Mouse (Mus musculus): ENCODE measurements around the gene Farp2. TPM values are rescaled to one million over a fixed set of nuclear protein-coding genes. Genes with fewer than 3 reads are reported as not detected.
"Not testable (repeated sequence)": the region's sequence is repeated elsewhere in the genome, so short reads cannot be mapped to it uniquely, and the experiment has no call there.

The Farp2 gene
- 10.1 TPM for polyA plus RNA-seq (2021)

DNA sequence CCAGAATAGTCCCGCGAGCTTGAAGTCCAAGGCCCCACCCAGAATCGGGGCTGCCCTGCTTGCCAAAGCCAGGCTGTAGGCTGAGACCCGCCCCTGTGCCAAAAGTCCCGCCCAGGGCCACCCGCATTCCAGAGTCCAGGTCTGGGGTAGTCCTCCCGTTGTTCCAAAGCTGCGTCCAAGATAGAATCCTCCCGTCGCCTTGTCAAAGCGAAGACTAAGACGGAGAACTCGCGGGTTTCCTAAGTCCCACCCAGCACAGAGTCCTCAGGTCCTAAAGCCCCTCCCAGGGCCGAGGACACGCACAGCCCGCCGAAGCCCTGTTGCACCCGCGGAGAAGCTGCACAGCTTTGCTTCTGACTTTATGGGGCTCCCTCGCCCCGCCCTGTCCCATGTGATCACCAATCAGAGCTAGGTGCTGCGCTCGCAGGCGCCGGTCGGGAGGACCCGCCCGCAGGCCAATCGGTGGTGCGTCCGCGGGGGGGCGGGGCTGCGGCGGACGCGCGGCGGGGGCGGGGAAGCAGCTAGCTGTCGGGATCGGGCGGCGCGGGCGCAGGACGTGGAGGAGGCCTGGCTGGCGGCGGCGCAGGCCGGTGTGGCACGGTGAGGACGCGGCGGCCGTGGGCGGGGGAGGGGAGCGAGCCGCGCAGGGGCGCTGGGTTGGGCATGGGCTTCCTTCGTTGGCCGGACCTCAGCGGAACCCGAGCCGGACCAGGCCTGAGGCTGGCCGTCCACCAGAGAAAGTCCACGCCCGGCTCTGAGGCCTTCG is at the start of gene Farp2:
Gene Farp2, plus strand, starts transcription at position 495 of the 766 bp plus-strand sequence.
- ChIA-PET CTCF (interaction anchor here (0.7 to 1.9 kb wide), 2 partner anchors 17 to 33 kb away, joined by 3 to 6 read pairs; no protein-coding TSS in a partner anchor), POLR2A (interaction anchor here (0.7 kb wide), 1 partner anchor 67 kb away, joined by 3 read pairs; no protein-coding TSS in a partner anchor)
- H3K27me3 ChIP-seq: no peaks in the 10 kb centered on the region
- DNase-seq (ENCODE audit: low read depth, low spot score) (peak; percentile 80), ATAC-seq (peak; percentile 99)
- no peak for TF ChIP-seq CTCF (IDR thresholded peaks at IDR 0.05)
- in situ Hi-C loops (cut with MboI; ENCODE audit: low pct_unique_long_range_greater_than_20kb): loop anchor here (10.0 to 25.0 kb wide), 2 partner anchors 223 to 576 kb away; no protein-coding TSS in a partner anchor

DNA sequence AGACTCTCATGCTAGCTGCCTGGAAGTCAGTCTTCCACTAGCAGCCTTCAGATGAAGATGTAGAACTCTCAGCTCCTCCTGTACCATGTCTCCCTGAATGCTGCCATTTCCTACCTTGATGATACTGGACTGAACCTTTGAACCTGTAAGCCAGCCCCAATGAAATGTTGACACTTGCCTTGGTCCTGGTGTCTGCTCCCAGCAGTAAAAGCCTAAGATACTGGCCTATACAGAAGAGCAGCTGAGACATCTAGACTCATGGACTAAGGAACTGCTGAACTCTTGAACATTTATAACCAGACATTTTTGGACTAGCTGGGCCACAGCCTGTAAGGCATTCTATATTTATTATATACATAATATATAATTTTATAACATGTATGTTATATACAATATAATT is 46.8 kb upstream of the Farp2 start:
- DNase-seq (ENCODE audit: low read depth, low spot score) (no peak), ATAC-seq (no peak)
- no peak for TF ChIP-seq CTCF (IDR thresholded peaks at IDR 0.05)
- no peaks in the 10 kb centered on the region for H3K27me3 ChIP-seq
- CTCF ChIA-PET: interaction anchor here (1.1 to 2.1 kb wide), 2 partner anchors 15 to 25 kb away, joined by 3 to 7 read pairs; no protein-coding TSS in a partner anchor
- POLR2A ChIA-PET: no interaction called here
- in situ Hi-C loops (cut with MboI; ENCODE audit: low pct_unique_long_range_greater_than_20kb): no loop called here

DNA sequence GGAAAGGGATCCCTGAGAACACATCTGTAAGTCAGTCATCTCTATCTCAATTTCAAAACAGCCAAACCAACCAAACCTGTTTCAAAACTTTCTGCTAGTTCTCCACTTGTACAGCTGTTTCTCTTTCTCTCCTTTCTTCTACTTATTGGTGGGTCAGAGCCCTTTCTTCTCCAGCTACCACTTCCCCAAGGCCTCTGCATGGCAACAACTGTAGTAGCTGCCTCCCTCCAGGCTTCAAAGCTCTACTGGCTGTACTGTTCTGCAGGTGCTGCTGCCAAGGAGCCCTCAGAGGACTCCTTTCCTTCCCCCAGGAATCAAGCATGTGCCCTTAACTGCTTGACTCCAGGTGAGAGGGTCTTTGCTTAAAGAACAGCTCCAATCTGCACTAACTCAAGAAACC is 46.1 kb upstream of the Farp2 start:
- CTCF ChIA-PET: interaction anchor here (1.7 to 2.1 kb wide), 2 partner anchors 10 to 16 kb away, joined by 5 to 7 read pairs; no protein-coding TSS in a partner anchor

DNA sequence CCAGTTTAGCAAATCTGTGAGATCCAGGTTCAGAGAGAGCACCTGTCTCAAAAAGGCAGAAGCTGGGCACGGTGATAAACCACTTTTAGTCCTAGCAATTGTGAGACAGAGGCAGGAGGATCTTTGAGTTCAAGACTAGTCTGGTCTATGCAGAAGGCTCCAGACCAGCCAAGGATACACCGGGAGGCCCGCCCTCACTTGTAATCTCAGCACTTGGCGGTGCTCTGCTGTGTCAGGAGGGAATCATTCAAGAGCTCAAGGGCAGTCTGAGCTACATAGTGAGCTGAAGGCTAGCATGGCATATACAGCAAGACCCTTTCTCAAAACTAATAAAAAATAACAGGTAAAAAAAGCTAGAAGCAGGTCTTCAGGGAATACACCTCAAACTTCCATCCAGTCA is 43.3 kb upstream of the Farp2 start:
- no peak for TF ChIP-seq CTCF (IDR thresholded peaks at IDR 0.05)
- no peak for DNase-seq (ENCODE audit: low read depth, low spot score)
- POLR2A ChIA-PET: no interaction called here
- in situ Hi-C loops (cut with MboI; ENCODE audit: low pct_unique_long_range_greater_than_20kb): no loop called here
- ATAC-seq: no peak
- no peaks in the 10 kb centered on the region for H3K27me3 ChIP-seq
- CTCF ChIA-PET: interaction anchor here (1.2 kb wide), 1 partner anchor 10 kb away, joined by 3 read pairs; the partner anchor contains the start of gene Hdlbp

More for the DNA sequence above, 46.1 kb upstream of the Farp2 start:
- in situ Hi-C loops (cut with MboI; ENCODE audit: low pct_unique_long_range_greater_than_20kb): no loop called here
- H3K27me3 ChIP-seq: no peaks in the 10 kb centered on the region
- DNase-seq (ENCODE audit: low read depth, low spot score) (no peak), ATAC-seq (no peak)
- POLR2A ChIA-PET: no interaction called here
- TF ChIP-seq CTCF (IDR thresholded peaks at IDR 0.05): no peak

DNA sequence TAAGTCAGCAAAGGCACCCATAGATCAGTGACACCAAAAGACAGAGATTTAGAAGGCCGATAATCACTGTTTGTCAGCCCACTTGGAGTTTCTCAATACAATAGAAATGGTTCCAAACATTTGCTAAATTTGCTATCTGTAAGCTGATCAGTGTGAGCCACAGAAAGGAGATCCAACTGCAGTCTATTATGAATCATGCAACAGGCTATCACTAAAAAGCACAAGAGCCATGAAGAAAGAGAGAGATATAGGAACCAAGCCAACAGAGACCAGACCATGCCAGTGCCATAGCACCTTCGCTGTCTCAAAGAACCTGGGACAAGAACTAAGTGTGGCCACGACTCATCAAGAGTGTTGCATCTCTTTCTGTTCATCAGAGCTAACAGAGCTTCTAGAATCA is 36.2 kb upstream of the Farp2 start:
- TF ChIP-seq CTCF (IDR thresholded peaks at IDR 0.05): no peak
- POLR2A ChIA-PET: interaction anchor here (0.6 kb wide), 1 partner anchor 1102 kb away, joined by 3 read pairs; no protein-coding TSS in a partner anchor
- ATAC-seq: no peak
- in situ Hi-C loops (cut with MboI; ENCODE audit: low pct_unique_long_range_greater_than_20kb): no loop called here
- no peaks in the 10 kb centered on the region for H3K27me3 ChIP-seq
- DNase-seq (ENCODE audit: low read depth, low spot score): no peak
- CTCF ChIA-PET: interaction anchor here (1.6 to 2.8 kb wide), 3 partner anchors 10 to 23 kb away, joined by 4 to 12 read pairs (median 5); no protein-coding TSS in a partner anchor

DNA sequence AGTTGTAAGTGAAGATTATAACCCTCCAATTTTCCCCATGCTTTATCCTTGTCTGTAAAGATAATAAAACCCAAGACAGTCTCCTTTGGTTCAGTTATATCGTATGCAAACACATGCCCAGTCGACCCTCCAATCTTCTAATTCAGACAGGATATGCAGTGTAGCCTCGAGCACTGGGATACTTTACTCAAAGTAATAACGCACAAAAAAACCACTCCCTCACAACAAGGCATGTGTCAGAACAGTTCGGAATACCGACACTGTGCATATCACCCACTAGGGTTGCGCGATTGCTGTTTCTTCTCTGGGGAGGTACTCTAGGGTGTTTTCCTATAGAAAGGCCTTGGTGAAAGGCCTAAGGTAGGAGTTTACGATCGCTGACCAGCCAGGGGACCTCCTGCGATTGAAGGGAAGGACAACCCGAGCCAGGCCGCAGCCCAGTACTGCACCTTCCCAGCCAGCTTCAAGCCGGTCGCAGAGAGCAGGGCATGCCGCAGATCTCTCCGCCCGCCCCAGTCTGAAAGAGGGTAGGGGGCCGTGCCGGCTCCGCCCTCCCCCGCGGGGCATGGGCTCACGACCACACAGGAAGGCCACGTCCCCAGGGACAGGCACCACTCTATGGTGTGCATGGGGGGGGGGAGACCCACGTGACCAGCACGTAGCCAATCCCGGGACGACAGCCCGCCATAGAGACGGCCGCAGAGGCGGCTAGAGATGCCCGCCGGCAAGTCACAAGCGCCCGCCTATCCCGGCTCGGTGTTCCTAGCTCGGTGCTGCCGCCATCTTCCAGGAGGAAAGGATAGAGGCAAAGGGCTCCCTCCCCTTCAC is 33.9 kb upstream of the Farp2 start:
- DNase-seq (ENCODE audit: low read depth, low spot score) (peak; percentile 83), ATAC-seq (peak; percentile 82)
- in situ Hi-C loops (cut with MboI; ENCODE audit: low pct_unique_long_range_greater_than_20kb): no loop called here
- CTCF ChIA-PET: interaction anchor here (1.1 to 2.8 kb wide), 5 partner anchors 10 to 37 kb away, joined by 3 to 12 read pairs (median 4); no protein-coding TSS in a partner anchor
- no peaks in the 10 kb centered on the region for H3K27me3 ChIP-seq
- no peak for TF ChIP-seq CTCF (IDR thresholded peaks at IDR 0.05)
- POLR2A ChIA-PET: interaction anchor here (0.6 to 2.6 kb wide), 3 partner anchors 20 to 33 kb away, joined by 3 to 7 read pairs (median 3); no protein-coding TSS in a partner anchor

DNA sequence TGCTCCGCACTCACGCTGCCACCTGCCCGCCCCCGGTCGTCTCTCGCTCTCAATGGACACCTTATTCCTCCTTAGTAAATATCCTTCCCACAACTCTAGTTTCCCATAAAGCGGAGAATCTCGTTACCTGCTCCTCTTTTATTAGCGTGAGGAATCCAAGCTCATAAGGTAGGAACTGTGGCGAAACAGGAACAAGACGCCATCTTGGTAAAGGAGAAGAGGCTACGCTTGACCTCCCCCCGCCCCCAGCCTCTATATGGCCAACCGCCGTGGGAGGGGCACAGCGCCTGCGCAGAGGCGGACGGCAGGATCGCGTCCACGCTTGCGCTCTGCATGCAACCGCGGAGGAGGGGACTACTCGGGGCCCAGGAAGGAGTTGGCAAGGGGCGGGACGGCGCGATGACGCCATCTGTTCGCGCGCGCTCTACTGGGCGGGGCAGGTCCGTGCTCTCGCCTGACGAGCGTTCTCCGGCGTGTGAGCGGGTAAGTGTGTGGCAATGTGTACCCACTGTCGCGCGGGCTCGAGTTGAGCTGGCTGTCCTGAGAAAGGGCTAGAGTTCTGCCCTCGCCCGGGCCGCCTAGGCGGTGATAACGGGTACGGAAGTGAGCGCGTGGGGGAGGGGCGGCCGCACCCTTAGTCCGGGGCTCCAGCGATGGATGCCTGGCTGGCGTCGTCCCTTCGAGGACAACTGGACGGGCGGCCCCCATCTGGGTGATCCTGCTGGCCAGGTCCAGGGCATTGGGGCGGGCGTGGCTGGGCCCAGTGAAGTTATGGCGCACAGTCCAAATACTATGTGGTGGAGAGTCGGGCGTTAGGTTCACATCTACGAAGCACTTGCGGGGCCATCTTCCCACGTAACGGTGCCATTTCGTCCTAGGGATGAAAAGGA is 33.0 kb upstream of the Farp2 start, which contains the start of gene Hdlbp:
Gene Hdlbp, minus strand, starts transcription at position 230 of the 890 bp plus-strand sequence.
- no peak for TF ChIP-seq CTCF (IDR thresholded peaks at IDR 0.05)
- H3K27me3 ChIP-seq: no peaks in the 10 kb centered on the region
- CTCF ChIA-PET: interaction anchor here (1.4 to 1.8 kb wide), 2 partner anchors 11 to 34 kb away, joined by 3 to 7 read pairs; no protein-coding TSS in a partner anchor
- in situ Hi-C loops (cut with MboI; ENCODE audit: low pct_unique_long_range_greater_than_20kb): no loop called here
- DNase-seq (ENCODE audit: low read depth, low spot score) (peak; percentile 88), ATAC-seq (peak; percentile 77)
- POLR2A ChIA-PET: interaction anchor here (2.6 kb wide), 1 partner anchor 34 kb away, joined by 7 read pairs; no protein-coding TSS in a partner anchor

DNA sequence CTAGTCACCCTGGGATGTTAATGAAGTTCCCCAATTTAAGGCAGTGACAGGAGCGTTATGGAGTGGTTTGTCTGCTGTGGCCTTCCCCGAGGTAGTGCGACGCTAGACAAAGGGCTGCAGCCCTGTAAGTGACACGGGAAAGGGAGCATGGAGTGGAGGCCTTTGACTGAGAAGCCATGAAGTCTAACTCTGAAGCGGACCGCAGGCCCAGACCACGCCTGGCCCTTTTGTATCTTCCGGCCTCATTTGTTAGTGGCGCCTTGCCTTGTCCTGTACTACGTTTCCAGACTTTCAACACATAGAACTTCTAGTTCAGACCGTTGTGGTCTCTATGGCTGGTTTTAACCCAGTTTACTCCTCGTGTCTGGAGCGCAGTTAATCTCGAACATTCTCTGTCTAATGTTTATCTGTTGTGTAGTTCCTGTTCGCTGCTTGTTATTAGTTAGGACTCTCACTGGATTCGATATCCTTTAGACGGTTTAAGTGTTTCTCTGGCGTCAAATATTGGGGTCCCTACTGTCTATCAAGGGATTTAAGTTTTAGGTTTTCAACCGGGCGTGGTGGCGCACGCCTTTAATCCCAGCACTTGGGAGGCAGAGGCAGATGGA is 32.3 kb upstream of the Farp2 start:
- peak; percentile 12 for DNase-seq (ENCODE audit: low read depth, low spot score)
- ChIA-PET POLR2A (interaction anchor here (2.6 kb wide), 1 partner anchor 35 kb away, joined by 7 read pairs; no protein-coding TSS in a partner anchor), CTCF (interaction anchor here (1.4 kb wide), 1 partner anchor 11 kb away, joined by 3 read pairs; no protein-coding TSS in a partner anchor)

DNA sequence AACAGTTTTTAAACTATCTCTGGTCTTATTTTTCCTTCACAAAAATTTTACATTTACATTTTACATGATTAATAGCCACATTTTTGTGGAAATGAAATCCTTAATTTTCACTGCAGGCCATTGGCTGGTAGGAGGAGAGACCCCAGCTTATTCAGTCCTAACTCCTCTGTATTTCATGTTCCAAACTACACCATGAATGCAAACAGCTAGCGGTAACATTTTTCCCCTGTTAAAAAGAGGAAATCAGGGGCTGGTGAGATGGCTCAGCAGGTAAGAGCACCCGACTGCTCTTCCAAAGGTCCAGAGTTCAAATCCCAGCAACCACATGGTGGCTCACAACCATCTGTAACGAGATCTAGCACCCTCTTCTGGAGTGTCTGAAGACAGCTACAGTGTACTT is 25.6 kb upstream of the Farp2 start:
- DNase-seq (ENCODE audit: low read depth, low spot score); H3K27me3 ChIP-seq; in situ Hi-C loops (cut with MboI; ENCODE audit: low pct_unique_long_range_greater_than_20kb); POLR2A ChIA-PET; ATAC-seq: not testable (repeated sequence)
- CTCF ChIA-PET: interaction anchor here (2.0 kb wide), 1 partner anchor 11 kb away, joined by 4 read pairs; no protein-coding TSS in a partner anchor

More for the DNA sequence above, 32.3 kb upstream of the Farp2 start:
- ATAC-seq: no peak
- TF ChIP-seq CTCF (IDR thresholded peaks at IDR 0.05): no peak
- H3K27me3 ChIP-seq: no peaks in the 10 kb centered on the region
- in situ Hi-C loops (cut with MboI; ENCODE audit: low pct_unique_long_range_greater_than_20kb): no loop called here

Measured in Patski (cell line).